Mouse (Mus musculus) midbrain, postnatal 0 days (tissue): ENCODE measurements around the gene Arl16. TPM values are rescaled to one million over a fixed set of nuclear protein-coding genes. Genes with fewer than 3 reads are reported as not detected.

Experiments used
- ATAC-seq: fragments of 200-750 bp; cut with Nextera tagmentation; 2 replicates; pipeline ENCODE4 v1.8.0; 2017; ENCODE audit warnings: moderate number of reproducible peaks, mild to moderate bottlenecking, moderate TSS enrichment, moderate library complexity; ENCODE audit not compliant: low FRiP score
- DNase-seq: peaks from one replicate; pipeline ENCODE4 v3.0.0-alpha.2; 2015; ENCODE audit warnings: low spot score
- H3K27ac ChIP-seq: fragments of 300-500 bp; sonication (generic); 2 replicates; pipeline ENCODE4 v1.5.1; 2014; ENCODE audit warnings: low read depth, mild to moderate bottlenecking, low read length, mixed read lengths
- H3K27me3 ChIP-seq: fragments of 300-500 bp; sonication (generic); 2 replicates; pipeline ENCODE4 v1.6.1; 2014; ENCODE audit warnings: low read length, control low read depth, mixed read lengths; ENCODE audit not compliant: insufficient read depth
- H3K36me3 ChIP-seq: fragments of 300-500 bp; sonication (generic); 2 replicates; pipeline ENCODE4 v1.6.1; 2014; ENCODE audit warnings: low read length, control low read depth, mixed read lengths; ENCODE audit not compliant: insufficient read depth
- H3K4me1 ChIP-seq: fragments of 300-500 bp; sonication (generic); 2 replicates; pipeline ENCODE4 v1.6.1; 2014; ENCODE audit warnings: mild to moderate bottlenecking, control low read depth, antibody characterized with exemption, low read length, mixed read lengths; ENCODE audit not compliant: insufficient read depth
- H3K4me2 ChIP-seq: fragments of 300-500 bp; sonication (generic); 2 replicates; pipeline ENCODE4 v1.6.1; 2014; ENCODE audit warnings: low read depth, mild to moderate bottlenecking, low read length, mixed read lengths; ENCODE audit not compliant: poor library complexity, severe bottlenecking
- H3K4me3 ChIP-seq: fragments of 300-500 bp; sonication (generic); 2 replicates; pipeline ENCODE4 v1.5.1; 2014; ENCODE audit warnings: low read depth, mild to moderate bottlenecking, low read length, moderate library complexity
- H3K9ac ChIP-seq: fragments of 300-500 bp; sonication (generic); replicated peaks from 2 replicates; pipeline ENCODE4 v1.6.1; 2014; ENCODE audit warnings: mild to moderate bottlenecking, low read length, moderate library complexity, mixed read lengths; ENCODE audit not compliant: poor library complexity, severe bottlenecking
- H3K9me3 ChIP-seq: fragments of 300-500 bp; sonication (generic); 2 replicates; pipeline ENCODE4 v1.6.1; 2016; ENCODE audit warnings: low read length, control low read depth
- CTCF ChIP-seq: IDR thresholded peaks from 2 replicates; pipeline ENCODE4 v1.5.1; 2016; ENCODE audit warnings: antibody characterized with exemption, mild to moderate bottlenecking
- WGBS: fragments of 180-500 bp; shearing (Covaris S2); extraction: QIAGEN DNeasy Blood & Tissue Kit; methylation state at CpG from one replicate; pipeline ENCODE4 v1.1.7; 2014; 5-methylcytosine and 5-hydroxymethylcytosine counted together
- polyA plus RNA-seq: library from polyadenylated mRNA; unstranded; fragments of >200 nt; fragmentation: Nextera tagmentation; extraction: Ambion mirVana; gene quantifications from 2 replicates; pipeline ENCODE4 v1.2.1, GENCODE M21; 2015
- total RNA-seq: library from RNA; depleted of rRNA; stranded (reverse); fragments of >200 nt; gene quantifications from 2 replicates; pipeline ENCODE4 v1.2.3, GENCODE M21; 2014

The Arl16 gene
- total and polyA plus RNA-seq, 2 experiments from 2014 or later: 65.7 to 72.6 TPM

DNA sequence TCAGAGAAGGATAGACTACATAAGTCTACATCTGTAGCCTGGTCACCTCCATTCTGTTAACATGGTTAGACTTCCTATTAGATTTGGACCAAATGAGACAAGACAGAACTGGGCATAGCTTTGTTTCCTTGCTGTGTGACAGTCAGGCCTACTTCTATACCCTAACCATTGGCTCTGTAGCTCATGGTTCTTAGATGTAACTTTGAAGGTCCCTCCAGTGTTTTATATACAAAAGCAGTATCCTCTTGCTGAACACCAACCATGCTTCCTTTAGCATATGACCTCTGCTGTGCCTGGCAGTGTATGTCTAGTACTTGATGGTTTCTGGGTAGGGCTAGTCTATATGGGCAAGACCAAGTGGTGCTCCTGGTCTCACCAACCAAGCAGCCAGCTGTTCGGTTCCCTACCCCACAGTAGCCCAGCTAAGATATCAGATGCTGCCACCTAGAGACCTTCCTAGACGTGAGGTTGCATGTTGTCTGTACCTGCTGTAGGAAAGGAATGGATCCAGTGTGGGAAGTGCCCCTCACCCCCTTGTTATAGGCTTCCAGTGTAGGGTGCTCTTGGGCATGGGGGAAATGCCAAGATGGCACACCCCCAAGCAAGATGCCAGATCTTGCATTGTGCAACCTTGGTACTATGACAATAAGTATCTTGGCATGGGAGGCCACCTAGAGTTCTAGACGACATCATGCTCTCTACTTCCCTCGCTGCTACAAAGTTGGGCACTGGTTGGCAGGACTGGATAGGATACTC lies 23.1 kb upstream of the Arl16 start:
- TF ChIP-seq CTCF: peak; percentile 19
- Histone ChIP-seq H3K9ac (no peak overlapping the region), H3K36me3 (peaks cover 26% of the 10 kb centered on the region), H3K4me2 (no peak overlapping the region), H3K4me3 (no peak overlapping the region), H3K4me1 (peaks cover 19% of the 10 kb centered on the region), H3K9me3 (no peaks in the 10 kb centered on the region), H3K27ac (peak overlapping the region; percentile 55; the same call in 1 of the 2 replicates), H3K27me3 (no peaks in the 10 kb centered on the region)
- DNase-seq: no peak
- WGBS: 34% methylated on average over 4 of the region's 4 CpGs
- no peak for ATAC-seq

- H3K4me1 ChIP-seq: peaks cover 21% of the 10 kb centered on the region
- H3K36me3 ChIP-seq: peaks cover 21% of the 10 kb centered on the region
- H3K27me3 ChIP-seq: no peaks in the 10 kb centered on the region
- ATAC-seq (no peak), DNase-seq (peak; percentile 90)
- H3K27ac ChIP-seq: no peak overlapping the region
- no peaks in the 10 kb centered on the region for H3K9me3 ChIP-seq
- H3K4me2 ChIP-seq: no peak overlapping the region
- peak; percentile 92 for TF ChIP-seq CTCF
- H3K9ac ChIP-seq: no peak overlapping the region
- 67% methylated on average over 4 of the region's 4 CpGs for WGBS
- no peak overlapping the region for H3K4me3 ChIP-seq
Measured at GRCm38 (mm10) chr11:120489054-120489761, 21.8 kb upstream of the Arl16 start.

DNA sequence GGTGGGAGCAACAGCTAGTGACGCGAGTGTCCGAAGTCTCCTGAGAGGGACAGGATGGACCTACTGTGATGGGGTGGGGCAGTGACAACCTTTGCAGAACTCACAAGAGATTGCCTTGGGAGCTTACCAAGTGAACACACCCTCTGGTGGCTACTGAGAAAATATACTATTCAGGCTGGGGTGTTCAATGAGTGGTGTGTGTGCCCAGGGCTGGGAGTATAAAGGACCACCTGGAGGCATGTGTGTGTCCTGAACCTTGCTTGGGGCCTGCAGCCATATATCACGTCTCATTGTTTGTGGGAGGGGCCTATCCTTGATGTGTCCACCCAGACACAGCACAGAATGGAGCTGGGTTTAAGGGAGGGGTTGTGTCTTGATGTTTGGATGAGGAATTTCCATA lies 21.1 kb upstream of the Arl16 start:
- Histone ChIP-seq H3K9ac (no peak overlapping the region), H3K4me3 (no peak overlapping the region), H3K27ac (no peak overlapping the region), H3K27me3 (no peaks in the 10 kb centered on the region), H3K36me3 (peaks cover 23% of the 10 kb centered on the region), H3K4me1 (peaks cover 21% of the 10 kb centered on the region), H3K9me3 (no peaks in the 10 kb centered on the region), H3K4me2 (no peak overlapping the region)
- DNase-seq (no peak), ATAC-seq (no peak)
- 76% methylated on average over 4 of the region's 4 CpGs for WGBS
- TF ChIP-seq CTCF: no peak

- Histone ChIP-seq H3K27me3 (no peaks in the 10 kb centered on the region), H3K4me1 (peaks cover 3% of the 10 kb centered on the region; the same call in 1 of the 2 replicates), H3K4me2 (peak overlapping the region; percentile 59), H3K4me3 (peak overlapping the region; percentile 75), H3K9me3 (no peaks in the 10 kb centered on the region), H3K27ac (peak overlapping the region; percentile 74; the same call in 1 of the 2 replicates), H3K36me3 (peaks cover 46% of the 10 kb centered on the region), H3K9ac (peak overlapping the region; percentile 87)
- ATAC-seq: no peak
- no peak for TF ChIP-seq CTCF
- 5% methylated on average over 10 of the region's 10 CpGs for WGBS
- no peak for DNase-seq
Measured at GRCm38 (mm10) chr11:120485251-120485650, 17.8 kb upstream of the Arl16 start.

GRCm38 (mm10) chr11:120484265-120484981 lies 17.0 kb upstream of the Arl16 start, which contains the start of gene Mrpl12:
Mrpl12 (plus strand) TSS chr11:120484613.
- ATAC-seq: peak; percentile 95
- no peaks in the 10 kb centered on the region for H3K27me3 ChIP-seq
- peak within 1 kb of the TSS; percentile 74 for H3K27ac ChIP-seq
- H3K9me3 ChIP-seq: no peaks in the 10 kb centered on the region
- peak; percentile 24; the same call in 1 of the 2 replicates for TF ChIP-seq CTCF
- peaks cover 3% of the 10 kb centered on the region; the same call in 1 of the 2 replicates for H3K4me1 ChIP-seq
- H3K4me3 ChIP-seq: peak within 1 kb of the TSS; percentile 75
- peak; percentile 99 for DNase-seq
- WGBS: under 1% methylated on average over 59 of the region's 60 CpGs
- H3K9ac ChIP-seq: peak within 1 kb of the TSS; percentile 87
- H3K36me3 ChIP-seq: peaks cover 53% of the 10 kb centered on the region
- peak within 1 kb of the TSS; percentile 59 for H3K4me2 ChIP-seq
